Mouse (Mus musculus) heart, postnatal 14 days (tissue): ENCODE data around the gene Ndufv3. TPM values are rescaled to one million over a fixed set of nuclear protein-coding genes. Genes with fewer than 3 reads are reported as not detected.

Experiments used
- DNase-seq, 2 experiments: peaks; one replicate each; pipeline ENCODE4 v3.0.0; 2021 to 2022
- intact Hi-C: fragments of 180-260 bp; cut with DNase I; formaldehyde crosslinking; loops from one replicate; pipeline ENCODE4 v1.15.1; 2025
- microRNA-seq, 2 experiments: library from miRNA; unstranded; fragments of <30 nt; microRNA quantifications; one replicate each; pipeline ENCODE4 v1.2.0; 2021 to 2022
- total RNA-seq, 2 experiments: library from RNA; stranded (reverse); gene quantifications; 2 replicates each; pipeline ENCODE4 v1.2.3; 2021

Ndufv3 gene
- total RNA-seq, 2 experiments from 2014 or later: 1,261 to 1,328 TPM

- intact Hi-C loops: no loop called here
- no peak for DNase-seq
These were observed 56.7 kb downstream of the Ndufv3 start for GRCm38 (mm10) chr17:31576394-31577175.

DNA sequence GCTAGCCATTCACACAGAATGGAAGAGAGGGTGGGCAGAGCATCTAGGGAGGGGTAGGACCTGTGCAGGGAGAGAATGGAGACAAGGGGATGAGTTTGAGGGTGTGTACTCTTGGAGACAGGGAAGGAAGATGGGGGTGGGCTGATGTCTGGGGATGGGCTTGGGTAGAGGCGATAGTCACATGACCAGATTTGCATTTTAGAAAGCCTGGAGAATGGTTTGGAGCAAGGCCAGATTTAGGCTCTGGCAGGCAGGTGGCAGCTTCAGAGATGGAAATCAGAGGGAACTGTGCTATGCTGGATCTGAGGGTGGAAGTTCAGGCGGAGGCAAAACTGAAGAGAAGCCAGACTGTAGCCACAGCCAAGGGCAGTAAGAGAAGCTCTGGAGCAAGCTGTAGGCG is 60.4 kb downstream of the Ndufv3 start:
- no peak for DNase-seq
- intact Hi-C loops: no loop called here

Small RNA genes lying within 50 kb of the gene (microRNA-seq; reads per million reads assigned to microRNA genes)
- gene Gm24970: 0 to 0.12 reads per million in 2 experiments

Other genes starting within 250 kb of the Ndufv3 start
- gene Rsph1, start 242.7 kb upstream of the Ndufv3 start, total RNA-seq: 1 to 10 TPM; 1.5 to 1.6 TPM
- gene Slc37a1, start 233.3 kb upstream of the Ndufv3 start, total RNA-seq: 10 to 100 TPM; 11.7 to 12.3 TPM
- 10 to 100 TPM in 1 of 2 experiments, 1 to 10 TPM in 1; 7.2 to 11.9 TPM for gene Pde9a, start 133.9 kb upstream of the Ndufv3 start, total RNA-seq
- gene Wdr4, start 135 bp upstream of the Ndufv3 start, total RNA-seq: 1 to 10 TPM; 5.6 to 9.2 TPM
- 10 to 100 TPM; 11.6 to 15.0 TPM for gene Pknox1, start 44.6 kb downstream of the Ndufv3 start, total RNA-seq
- gene Cbs, start 117.1 kb downstream of the Ndufv3 start, total RNA-seq: 1 to 10 TPM in 1 of 2 experiments, under 1 TPM in 1; 0.32 to 1.9 TPM
- 10 to 100 TPM; 82.0 to 82.2 TPM for gene U2af1, start 138.8 kb downstream of the Ndufv3 start, total RNA-seq
- gene Cryaa, start 157.7 kb downstream of the Ndufv3 start, total RNA-seq: not detected